Mouse (Mus musculus) E14TG2a.4 (cell line): ENCODE results near the gene Fbxw21.

Experiments
- CTCF ChIP-seq: conservative IDR thresholded peaks from 2 replicates; pipeline ENCODE4 v1.5.1; 2014; ENCODE audit warnings: low read length
- NANOG ChIP-seq: IDR thresholded peaks from 2 replicates; pipeline ENCODE4 v1.6.1; 2014; ENCODE audit warnings: borderline replicate concordance, low read length, mixed read lengths
- POU5F1 ChIP-seq: IDR thresholded peaks from 2 replicates; pipeline ENCODE4 v1.6.1; 2014; ENCODE audit warnings: low read length, borderline replicate concordance

GRCm38 (mm10) chr9:109098969-109099368, 62.9 kb downstream of the Fbxw21 start:
- TF ChIP-seq CTCF (no peak), POU5F1 (no peak), NANOG (no peak)
